Mouse (Mus musculus) hindbrain, postnatal 0 days (tissue): ENCODE results near the gene Aldh1a2. TPM values are rescaled to one million over a fixed set of nuclear protein-coding genes. Genes with fewer than 3 reads are reported as not detected.

ENCODE experiments used
- ATAC-seq: fragments of 200-750 bp; cut with Nextera tagmentation; 2 replicates; pipeline ENCODE4 v1.8.0; 2017; ENCODE audit warnings: mild to moderate bottlenecking, moderate TSS enrichment, moderate library complexity
- DNase-seq: peaks from one replicate; pipeline ENCODE4 v3.0.0-alpha.2; 2015; ENCODE audit warnings: low spot score
- H3K27ac ChIP-seq: fragments of 300-500 bp; sonication (generic); 2 replicates; pipeline ENCODE4 v1.5.1; 2014; ENCODE audit warnings: mild to moderate bottlenecking
- H3K27me3 ChIP-seq: fragments of 300-500 bp; sonication (generic); 2 replicates; pipeline ENCODE4 v1.6.1; 2014; ENCODE audit warnings: low read length, mixed read lengths; ENCODE audit not compliant: insufficient read depth
- H3K36me3 ChIP-seq: fragments of 300-500 bp; sonication (generic); 2 replicates; pipeline ENCODE4 v1.6.1; 2014; ENCODE audit warnings: low read length, mixed read lengths; ENCODE audit not compliant: insufficient read depth
- H3K4me1 ChIP-seq: fragments of 300-500 bp; sonication (generic); 2 replicates; pipeline ENCODE4 v1.6.1; 2014; ENCODE audit warnings: antibody characterized with exemption, low read length, mixed read lengths; ENCODE audit not compliant: insufficient read depth
- H3K4me2 ChIP-seq: fragments of 300-500 bp; sonication (generic); 2 replicates; pipeline ENCODE4 v1.6.1; 2014; ENCODE audit warnings: low read depth, mild to moderate bottlenecking, low read length, moderate library complexity, mixed read lengths
- H3K4me3 ChIP-seq: fragments of 300-500 bp; sonication (generic); 2 replicates; pipeline ENCODE4 v1.5.1; 2014; ENCODE audit warnings: low read length
- H3K9ac ChIP-seq: fragments of 300-500 bp; sonication (generic); replicated peaks from 2 replicates; pipeline ENCODE4 v1.6.1; 2014; ENCODE audit warnings: mild to moderate bottlenecking, low read length, moderate library complexity, mixed read lengths
- H3K9me3 ChIP-seq: fragments of 300-500 bp; sonication (generic); 2 replicates; pipeline ENCODE4 v1.6.1; 2016; ENCODE audit warnings: low read length, mixed read lengths
- CTCF ChIP-seq: IDR thresholded peaks from 2 replicates; pipeline ENCODE4 v1.5.1; 2016; ENCODE audit warnings: antibody characterized with exemption, control low read depth, low read depth
- WGBS: fragments of 180-500 bp; shearing (Covaris S2); extraction: QIAGEN DNeasy Blood & Tissue Kit; methylation state at CpG from one replicate; pipeline ENCODE4 v1.1.7; 2014; 5-methylcytosine and 5-hydroxymethylcytosine counted together
- polyA plus RNA-seq: library from polyadenylated mRNA; unstranded; fragments of >200 nt; fragmentation: Nextera tagmentation; extraction: Ambion mirVana; gene quantifications from 2 replicates; pipeline ENCODE4 v1.2.1, GENCODE M21; 2015
- total RNA-seq: library from RNA; depleted of rRNA; stranded (reverse); fragments of >200 nt; gene quantifications from 2 replicates; pipeline ENCODE4 v1.2.3, GENCODE M21; 2014; rRNA removed

Aldh1a2 gene
- total and polyA plus RNA-seq, 2 experiments from 2014 or later = 20.4 to 31.4 TPM

DNA sequence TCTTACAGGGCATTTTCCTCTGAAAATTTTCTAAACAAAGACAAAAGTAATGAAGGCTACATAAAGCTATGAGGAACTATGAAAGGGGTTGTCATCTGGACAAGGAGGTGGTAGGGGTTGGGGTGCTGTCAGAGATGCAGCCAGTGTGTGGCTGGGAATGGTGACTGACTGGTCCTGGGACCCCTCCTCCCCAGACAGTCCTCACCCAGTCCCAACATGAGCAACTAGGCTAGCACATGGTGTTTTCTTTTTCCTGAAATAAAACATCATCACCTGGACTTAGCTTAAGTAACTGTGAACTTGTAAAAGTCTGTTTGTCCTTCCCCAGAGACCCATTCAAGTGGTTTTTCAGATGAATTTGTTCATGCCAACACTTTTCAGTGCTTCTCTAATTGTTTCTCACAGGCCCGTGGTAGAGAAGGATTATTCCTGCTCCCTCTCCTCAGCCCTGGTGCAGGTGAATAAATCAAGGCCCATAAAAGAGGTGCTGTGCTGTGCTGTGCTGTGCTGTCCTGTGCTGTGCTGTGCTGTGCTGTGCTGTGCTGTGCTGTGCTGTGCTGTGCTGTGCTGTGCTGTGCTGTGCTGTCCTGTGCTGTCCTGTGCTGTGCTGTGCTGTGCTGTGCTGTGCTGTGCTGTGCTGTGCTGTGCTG is 107.8 kb downstream of the Aldh1a2 start:
- H3K27me3 ChIP-seq = no peaks in the 10 kb centered on the region
- H3K36me3 ChIP-seq = no peaks in the 10 kb centered on the region
- no peak for TF ChIP-seq CTCF
- no peaks in the 10 kb centered on the region for H3K9me3 ChIP-seq
- WGBS = 60% methylated on average over 1 of the region's 1 CpGs
- DNase-seq (no peak), ATAC-seq (no peak)
- no peak overlapping the region for H3K27ac ChIP-seq
- H3K4me1 ChIP-seq = no peaks in the 10 kb centered on the region
- no peak overlapping the region for H3K4me2 ChIP-seq
- no peak overlapping the region for H3K9ac ChIP-seq
- H3K4me3 ChIP-seq = no peak overlapping the region

DNA sequence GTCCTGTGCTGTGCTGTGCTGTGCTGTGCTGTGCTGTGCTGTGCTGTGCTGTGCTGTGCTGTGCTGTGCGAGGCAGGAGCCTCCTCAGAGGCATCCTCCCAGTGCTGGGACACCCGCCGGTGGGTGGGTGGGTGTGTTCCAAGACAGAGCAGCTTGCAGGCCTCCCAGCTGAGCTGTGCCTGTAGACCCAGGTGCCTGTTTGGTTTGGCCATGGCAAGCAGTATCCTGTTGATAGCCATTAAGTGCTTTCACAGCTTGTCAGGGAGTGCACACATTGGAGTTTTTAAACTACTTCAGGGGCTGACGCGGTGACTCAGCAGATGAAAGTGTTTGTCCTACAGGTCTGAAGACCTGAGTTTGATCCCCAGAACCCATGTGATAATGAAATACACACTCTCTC is 108.5 kb downstream of the Aldh1a2 start:
- H3K4me1 ChIP-seq = no peaks in the 10 kb centered on the region
- DNase-seq (no peak), ATAC-seq (no peak)
- TF ChIP-seq CTCF = no peak
- H3K27ac ChIP-seq = no peak overlapping the region
- H3K4me2 ChIP-seq = no peak overlapping the region
- H3K9me3 ChIP-seq = no peaks in the 10 kb centered on the region
- H3K27me3 ChIP-seq = no peaks in the 10 kb centered on the region
- 73% methylated on average over 5 of the region's 5 CpGs for WGBS
- no peak overlapping the region for H3K9ac ChIP-seq
- H3K4me3 ChIP-seq = no peak overlapping the region
- no peaks in the 10 kb centered on the region for H3K36me3 ChIP-seq

DNA sequence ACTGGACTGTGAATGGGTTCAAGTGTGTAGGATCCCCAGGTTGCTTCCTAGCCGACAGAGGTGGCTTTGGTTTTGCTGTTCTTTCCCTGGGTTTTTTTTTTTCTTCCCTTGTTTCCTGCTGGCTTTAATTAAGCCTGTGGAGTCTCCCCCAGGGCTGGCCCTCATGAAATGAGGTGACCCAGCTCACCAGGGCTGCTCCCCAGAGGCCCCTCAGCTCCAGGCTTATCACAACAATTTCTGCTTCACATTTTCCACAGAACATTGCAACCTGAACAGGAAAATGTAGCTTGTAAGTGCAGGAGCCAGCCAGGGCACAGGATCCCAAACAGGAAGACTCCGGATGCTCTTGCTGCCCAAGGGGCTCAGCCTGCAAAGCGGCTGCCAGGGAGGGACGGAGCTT is 110.7 kb downstream of the Aldh1a2 start:
- H3K9ac ChIP-seq = no peak overlapping the region
- H3K36me3 ChIP-seq = no peaks in the 10 kb centered on the region
- no peak for DNase-seq
- H3K4me2 ChIP-seq = no peak overlapping the region
- no peak for ATAC-seq
- H3K4me3 ChIP-seq = no peak overlapping the region
- H3K9me3 ChIP-seq = no peaks in the 10 kb centered on the region
- no peaks in the 10 kb centered on the region for H3K27me3 ChIP-seq
- no peak overlapping the region for H3K27ac ChIP-seq
- TF ChIP-seq CTCF = no peak
- no peaks in the 10 kb centered on the region for H3K4me1 ChIP-seq
- 67% methylated on average over 4 of the region's 4 CpGs for WGBS

DNA sequence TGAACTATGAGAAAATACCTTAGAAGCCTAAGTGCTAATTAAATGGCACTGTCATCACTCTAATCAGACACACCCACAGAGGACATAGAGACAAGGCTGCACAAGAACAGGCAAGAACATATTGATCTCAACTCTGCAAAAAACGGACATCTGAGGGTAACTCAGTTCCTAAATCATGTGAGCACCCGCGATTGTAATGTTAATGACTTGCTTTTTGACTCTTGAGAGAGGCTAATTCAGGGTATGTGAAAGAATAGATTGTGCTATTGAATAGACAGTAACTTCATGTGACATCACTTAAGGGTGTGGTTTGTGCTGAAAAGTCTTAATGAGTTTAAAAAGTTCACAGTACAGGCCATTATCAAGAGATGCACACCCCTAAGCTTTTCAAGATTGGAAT is 116.1 kb downstream of the Aldh1a2 start:
- ATAC-seq = no peak
- no peaks in the 10 kb centered on the region for H3K27me3 ChIP-seq
- H3K27ac ChIP-seq = no peak overlapping the region
- H3K4me2 ChIP-seq = no peak overlapping the region
- TF ChIP-seq CTCF = no peak
- no peaks in the 10 kb centered on the region for H3K4me1 ChIP-seq
- H3K36me3 ChIP-seq = no peaks in the 10 kb centered on the region
- H3K9ac ChIP-seq = no peak overlapping the region
- no peaks in the 10 kb centered on the region for H3K9me3 ChIP-seq
- no peak for DNase-seq
- WGBS = 57% methylated on average over 3 of the region's 3 CpGs
- H3K4me3 ChIP-seq = no peak overlapping the region

DNA sequence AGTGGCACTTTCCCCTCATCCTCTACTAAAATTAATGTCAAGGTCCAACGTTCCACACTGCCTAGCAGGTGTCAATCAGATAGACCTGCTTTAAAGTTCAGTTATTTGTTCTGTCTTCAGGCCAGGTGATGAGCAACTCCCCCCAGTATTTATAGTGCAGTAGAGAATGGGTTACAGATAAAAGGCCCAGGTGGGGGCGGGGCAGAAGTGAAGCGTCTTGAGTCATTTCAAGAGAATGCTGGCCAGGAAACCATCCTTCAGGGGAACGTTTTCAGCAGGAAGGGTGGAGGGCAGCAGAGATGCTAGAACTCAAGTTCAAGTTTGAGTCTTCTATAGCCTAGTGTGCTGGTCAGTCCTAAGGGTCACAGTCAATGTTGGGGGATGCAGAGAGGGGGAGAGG is 121.1 kb downstream of the Aldh1a2 start:
- Histone ChIP-seq H3K4me1 (no peaks in the 10 kb centered on the region), H3K27ac (no peak overlapping the region), H3K36me3 (no peaks in the 10 kb centered on the region), H3K9me3 (no peaks in the 10 kb centered on the region), H3K27me3 (no peaks in the 10 kb centered on the region), H3K4me3 (no peak overlapping the region), H3K9ac (no peak overlapping the region), H3K4me2 (no peak overlapping the region)
- no peak for DNase-seq
- 70% methylated on average over 4 of the region's 4 CpGs for WGBS
- ATAC-seq = no peak
- no peak for TF ChIP-seq CTCF

DNA sequence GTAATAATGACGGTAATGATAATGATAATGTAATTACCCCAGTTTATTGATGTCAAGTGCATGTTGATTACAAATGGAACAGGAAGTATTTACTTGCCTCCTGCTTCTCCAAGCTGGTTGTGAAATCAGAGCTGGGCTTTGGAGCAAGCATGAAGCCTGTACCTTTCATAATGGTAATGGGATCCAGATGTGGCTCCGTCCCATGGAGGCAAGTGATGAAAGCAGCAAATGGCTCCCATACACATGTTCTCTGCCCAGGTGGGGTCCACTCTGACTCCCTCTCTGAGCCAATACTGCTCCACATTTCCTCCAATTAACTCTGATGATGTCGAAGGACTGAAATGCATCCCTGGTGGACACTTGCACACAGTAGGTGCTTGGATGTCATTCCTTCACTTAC is 121.8 kb downstream of the Aldh1a2 start:
- no peak overlapping the region for H3K27ac ChIP-seq
- no peaks in the 10 kb centered on the region for H3K36me3 ChIP-seq
- no peak overlapping the region for H3K9ac ChIP-seq
- no peaks in the 10 kb centered on the region for H3K9me3 ChIP-seq
- H3K4me3 ChIP-seq = no peak overlapping the region
- ATAC-seq (no peak), DNase-seq (no peak)
- H3K27me3 ChIP-seq = no peaks in the 10 kb centered on the region
- no peak overlapping the region for H3K4me2 ChIP-seq
- TF ChIP-seq CTCF = no peak
- no peaks in the 10 kb centered on the region for H3K4me1 ChIP-seq
- 78% methylated on average over 3 of the region's 3 CpGs for WGBS

DNA sequence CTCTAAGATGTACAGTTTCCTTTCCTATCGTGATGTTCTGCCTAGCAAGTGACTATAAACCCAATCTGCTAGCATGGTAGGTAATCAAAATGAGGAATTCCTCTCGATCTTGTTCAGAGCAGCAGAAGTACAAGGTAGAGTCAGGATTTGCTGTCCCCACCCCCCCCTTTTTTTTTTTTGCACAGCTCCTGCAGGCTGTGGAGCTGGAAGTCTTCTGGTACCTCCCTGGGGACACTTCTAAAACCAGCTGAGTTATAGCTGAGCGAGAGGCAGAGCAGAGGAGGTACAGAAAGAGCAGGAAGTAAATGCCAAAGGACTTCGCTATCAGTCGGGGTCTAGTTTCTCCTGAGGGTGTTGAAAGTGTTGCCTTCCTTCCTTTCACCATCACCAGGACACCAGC is 124.5 kb downstream of the Aldh1a2 start:
- Histone ChIP-seq H3K4me3 (no peak overlapping the region), H3K4me1 (no peaks in the 10 kb centered on the region), H3K4me2 (no peak overlapping the region), H3K36me3 (no peaks in the 10 kb centered on the region), H3K9me3 (no peaks in the 10 kb centered on the region), H3K27ac (no peak overlapping the region), H3K9ac (no peak overlapping the region), H3K27me3 (no peaks in the 10 kb centered on the region)
- DNase-seq = no peak
- 81% methylated on average over 5 of the region's 5 CpGs for WGBS
- TF ChIP-seq CTCF = no peak
- ATAC-seq = no peak

Other genes starting within 250 kb of the Aldh1a2 start
- gene Aqp9, start 47.1 kb upstream of the Aldh1a2 start, total RNA-seq = 0.37 and 0.93 TPM in 2 replicates
- gene Aqp9, start 47.1 kb upstream of the Aldh1a2 start, polyA plus RNA-seq = 2.5 and 3.0 TPM in 2 replicates